Mouse (Mus musculus) liver, embryonic 15.5 days (tissue): ENCODE data around the gene Gm20479. TPM values are rescaled to one million over a fixed set of nuclear protein-coding genes. Genes with fewer than 3 reads are reported as not detected.

Experiments used
- ATAC-seq: fragments of 200-750 bp; cut with Nextera tagmentation; 2 replicates; pipeline ENCODE4 v1.8.0; 2017; ENCODE audit warnings: moderate number of reproducible peaks, mild to moderate bottlenecking, moderate library complexity; ENCODE audit not compliant: insufficient read depth
- H3K27ac ChIP-seq: fragments of 300-500 bp; sonication (generic); replicated peaks from 2 replicates; pipeline ENCODE4 v1.5.1; 2015; ENCODE audit warnings: mild to moderate bottlenecking, inconsistent platforms
- H3K27me3 ChIP-seq: fragments of 300-500 bp; sonication (generic); 2 replicates; pipeline ENCODE4 v1.6.1; 2015; ENCODE audit warnings: mild to moderate bottlenecking, inconsistent platforms
- H3K36me3 ChIP-seq: fragments of 300-500 bp; sonication (generic); replicated peaks from 2 replicates; pipeline ENCODE4 v1.6.1; 2015; ENCODE audit warnings: moderate library complexity, mild to moderate bottlenecking, inconsistent platforms
- H3K4me1 ChIP-seq: fragments of 300-500 bp; sonication (generic); replicated peaks from 2 replicates; pipeline ENCODE4 v1.6.1; 2015; ENCODE audit warnings: inconsistent platforms
- H3K4me2 ChIP-seq: fragments of 300-500 bp; sonication (generic); 2 replicates; pipeline ENCODE4 v1.6.1; 2015; ENCODE audit warnings: moderate library complexity, mild to moderate bottlenecking, inconsistent platforms
- H3K4me3 ChIP-seq: fragments of 300-500 bp; sonication (generic); replicated peaks from 2 replicates; pipeline ENCODE4 v1.5.1; 2015; ENCODE audit warnings: mild to moderate bottlenecking, inconsistent platforms
- H3K9ac ChIP-seq: fragments of 300-500 bp; sonication (generic); 2 replicates; pipeline ENCODE4 v1.6.1; 2015; ENCODE audit warnings: moderate library complexity, mild to moderate bottlenecking, inconsistent platforms
- H3K9me3 ChIP-seq: fragments of 300-500 bp; sonication (generic); replicated peaks from 2 replicates; pipeline ENCODE4 v1.6.1; 2016; ENCODE audit warnings: inconsistent platforms
- WGBS: fragments of 180-500 bp; shearing (Covaris S2); methylation state at CpG from one replicate; pipeline ENCODE4 v1.1.7; 2015; ENCODE audit warnings: mixed read lengths; ENCODE audit not compliant: insufficient replicate concordance; 5-methylcytosine and 5-hydroxymethylcytosine counted together
- polyA plus RNA-seq: library from polyadenylated mRNA; unstranded; fragments of >200 nt; fragmentation: Nextera tagmentation; extraction: Ambion mirVana; gene quantifications from 2 replicates; pipeline ENCODE4 v1.2.1, GENCODE M21; 2015

The Gm20479 gene
- polyA plus RNA-seq = 0.28 TPM in 1 of 2 replicates, not detected in the other

GRCm38 (mm10) chr7:27356861-27357594, at the start of gene Gm20479:
Gene Gm20479 (minus strand): TSS chr7:27357419.
- H3K27me3 ChIP-seq = peaks cover 27% of the 10 kb centered on the region
- H3K4me1 ChIP-seq = peaks cover 58% of the 10 kb centered on the region
- H3K4me3 ChIP-seq = peak within 1 kb of the TSS; percentile 83

GRCm38 (mm10) chr7:27406481-27406880, 49.3 kb upstream of the Gm20479 start:
- peaks cover 99% of the 10 kb centered on the region for H3K27me3 ChIP-seq
- 66% methylated on average over 7 of the region's 7 CpGs for WGBS
- no peak for ATAC-seq

More at GRCm38 (mm10) chr7:27356861-27357594, at the start of gene Gm20479:
- Histone ChIP-seq H3K4me2 (peak within 1 kb of the TSS; percentile 90), H3K27ac (peak within 1 kb of the TSS; percentile 80), H3K9me3 (no peaks in the 10 kb centered on the region), H3K9ac (peak within 1 kb of the TSS; percentile 65), H3K36me3 (peaks cover 11% of the 10 kb centered on the region; the same call in 1 of the 2 replicates)
- ATAC-seq = no peak
- WGBS = 4% methylated on average over 27 of the region's 27 CpGs

GRCm38 (mm10) chr7:27404203-27404942, 47.2 kb upstream of the Gm20479 start:
- WGBS = 5% methylated on average over 81 of the region's 81 CpGs
- H3K36me3 ChIP-seq = no peaks in the 10 kb centered on the region

More at GRCm38 (mm10) chr7:27406481-27406880, 49.3 kb upstream of the Gm20479 start:
- no peak overlapping the region for H3K9ac ChIP-seq
- no peaks in the 10 kb centered on the region for H3K9me3 ChIP-seq
- no peaks in the 10 kb centered on the region for H3K36me3 ChIP-seq
- no peak overlapping the region for H3K4me2 ChIP-seq
- H3K4me3 ChIP-seq = no peak overlapping the region
- no peak overlapping the region for H3K27ac ChIP-seq
- peaks cover 10% of the 10 kb centered on the region for H3K4me1 ChIP-seq

GRCm38 (mm10) chr7:27402675-27403074, 45.5 kb upstream of the Gm20479 start:
- H3K4me1 ChIP-seq = no peaks in the 10 kb centered on the region
- no peak for ATAC-seq
- H3K4me3 ChIP-seq = no peak overlapping the region
- H3K4me2 ChIP-seq = no peak overlapping the region
- peaks cover 97% of the 10 kb centered on the region for H3K27me3 ChIP-seq
- WGBS = 9% methylated on average over 16 of the region's 16 CpGs
- no peak overlapping the region for H3K9ac ChIP-seq
- H3K36me3 ChIP-seq = no peaks in the 10 kb centered on the region
- no peaks in the 10 kb centered on the region for H3K9me3 ChIP-seq
- H3K27ac ChIP-seq = no peak overlapping the region

More at GRCm38 (mm10) chr7:27404203-27404942, 47.2 kb upstream of the Gm20479 start:
- Histone ChIP-seq H3K27ac (no peak overlapping the region), H3K4me1 (peaks cover 10% of the 10 kb centered on the region), H3K4me3 (no peak overlapping the region), H3K4me2 (no peak overlapping the region), H3K9me3 (no peaks in the 10 kb centered on the region), H3K9ac (no peak overlapping the region), H3K27me3 (peaks cover 97% of the 10 kb centered on the region)
- no peak for ATAC-seq

- Histone ChIP-seq H3K4me2 (no peak overlapping the region), H3K4me1 (peaks cover 7% of the 10 kb centered on the region; the same call in 1 of the 2 replicates), H3K36me3 (no peaks in the 10 kb centered on the region), H3K9ac (no peak overlapping the region), H3K27me3 (peaks cover 97% of the 10 kb centered on the region), H3K9me3 (no peaks in the 10 kb centered on the region), H3K27ac (no peak overlapping the region), H3K4me3 (no peak overlapping the region)
- 59% methylated on average over 7 of the region's 7 CpGs for WGBS
- no peak for ATAC-seq
Measured at GRCm38 (mm10) chr7:27400545-27400944, 43.3 kb upstream of the Gm20479 start.

GRCm38 (mm10) chr7:27397048-27397949, 40.1 kb upstream of the Gm20479 start:
- 14% methylated on average over 26 of the region's 26 CpGs for WGBS
- Histone ChIP-seq H3K9ac (no peak overlapping the region), H3K4me1 (peaks cover 7% of the 10 kb centered on the region; the same call in 1 of the 2 replicates), H3K9me3 (no peaks in the 10 kb centered on the region), H3K36me3 (no peaks in the 10 kb centered on the region), H3K27ac (no peak overlapping the region), H3K27me3 (peaks cover 93% of the 10 kb centered on the region), H3K4me2 (no peak overlapping the region), H3K4me3 (no peak overlapping the region)
- no peak for ATAC-seq

- H3K36me3 ChIP-seq = no peaks in the 10 kb centered on the region
- H3K27ac ChIP-seq = no peak overlapping the region
- H3K4me2 ChIP-seq = peak overlapping the region; percentile 62
- WGBS = 2% methylated on average over 51 of the region's 68 CpGs
- peak overlapping the region; percentile 39 for H3K4me3 ChIP-seq
- H3K9ac ChIP-seq = no peak overlapping the region
- H3K9me3 ChIP-seq = no peaks in the 10 kb centered on the region
- peaks cover 93% of the 10 kb centered on the region for H3K27me3 ChIP-seq
- H3K4me1 ChIP-seq = peaks cover 7% of the 10 kb centered on the region; the same call in 1 of the 2 replicates
- ATAC-seq = no peak
Measured at GRCm38 (mm10) chr7:27396184-27397047, 39.2 kb upstream of the Gm20479 start.

GRCm38 (mm10) chr7:27395521-27396183, 38.4 kb upstream of the Gm20479 start:
- H3K9ac ChIP-seq = no peak overlapping the region
- no peaks in the 10 kb centered on the region for H3K36me3 ChIP-seq
- ATAC-seq = no peak
- WGBS = 4% methylated on average over 22 of the region's 22 CpGs
- peaks cover 7% of the 10 kb centered on the region; the same call in 1 of the 2 replicates for H3K4me1 ChIP-seq
- H3K27me3 ChIP-seq = peaks cover 93% of the 10 kb centered on the region
- H3K4me2 ChIP-seq = 0 out of 2 replicates have a peak overlapping the region, but pooled peaks have one; percentile 62
- H3K9me3 ChIP-seq = no peaks in the 10 kb centered on the region
- H3K4me3 ChIP-seq = peak overlapping the region; percentile 39; the same call in 1 of the 2 replicates
- no peak overlapping the region for H3K27ac ChIP-seq

GRCm38 (mm10) chr7:27391416-27391815, 34.2 kb upstream of the Gm20479 start:
- ATAC-seq = no peak
- no peak overlapping the region for H3K9ac ChIP-seq
- H3K36me3 ChIP-seq = no peaks in the 10 kb centered on the region
- WGBS = 29% methylated on average over 16 of the region's 16 CpGs
- peaks cover 3% of the 10 kb centered on the region; the same call in 1 of the 2 replicates for H3K4me1 ChIP-seq
- no peak overlapping the region for H3K27ac ChIP-seq
- no peak overlapping the region for H3K4me2 ChIP-seq
- H3K9me3 ChIP-seq = no peaks in the 10 kb centered on the region
- peaks cover 64% of the 10 kb centered on the region for H3K27me3 ChIP-seq
- no peak overlapping the region for H3K4me3 ChIP-seq
